Mouse (Mus musculus): ENCODE results near the gene Kcnb1.

Gene Kcnb1

DNA sequence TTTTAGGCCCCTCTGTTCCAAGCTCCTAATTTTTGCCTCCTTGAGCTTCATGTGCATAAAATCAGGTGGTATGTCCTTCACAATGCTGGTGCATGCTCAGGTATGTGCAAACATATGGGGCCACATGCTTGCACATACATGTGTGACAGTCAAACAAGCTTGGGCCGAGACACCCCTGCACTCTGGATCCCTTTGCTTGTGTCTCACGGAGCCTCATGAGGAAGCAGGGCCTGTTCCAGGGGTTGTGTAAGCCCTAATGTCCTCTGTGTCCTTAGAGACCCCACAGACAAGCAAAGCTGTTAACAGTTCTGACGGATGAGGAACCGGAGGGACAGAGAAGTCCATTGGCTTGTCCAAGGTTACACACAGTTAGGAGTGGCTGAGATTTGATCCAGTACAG is 30.2 kb downstream of the Kcnb1 start:
- DNase-seq, result no peak

DNA sequence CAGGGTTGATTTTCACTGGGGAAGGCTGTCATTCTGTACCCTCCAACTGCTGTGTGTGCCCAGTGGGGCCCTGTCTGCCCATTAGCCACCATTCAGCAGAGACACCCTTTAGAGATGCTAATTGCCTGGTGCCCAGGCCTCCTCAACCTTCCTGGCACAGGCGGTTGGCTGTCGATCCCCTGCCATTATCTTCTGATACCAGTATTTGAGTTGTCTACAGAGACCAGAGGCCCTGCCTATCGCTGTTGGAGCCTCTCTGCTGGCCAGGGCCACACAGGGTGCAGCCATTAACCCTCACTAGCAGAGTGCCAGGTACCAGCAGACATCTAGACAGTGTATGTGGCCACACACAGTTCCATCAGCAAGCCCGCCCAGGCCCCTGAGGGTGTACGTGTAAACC is 31.2 kb downstream of the Kcnb1 start:
- DNase-seq, result no peak

DNA sequence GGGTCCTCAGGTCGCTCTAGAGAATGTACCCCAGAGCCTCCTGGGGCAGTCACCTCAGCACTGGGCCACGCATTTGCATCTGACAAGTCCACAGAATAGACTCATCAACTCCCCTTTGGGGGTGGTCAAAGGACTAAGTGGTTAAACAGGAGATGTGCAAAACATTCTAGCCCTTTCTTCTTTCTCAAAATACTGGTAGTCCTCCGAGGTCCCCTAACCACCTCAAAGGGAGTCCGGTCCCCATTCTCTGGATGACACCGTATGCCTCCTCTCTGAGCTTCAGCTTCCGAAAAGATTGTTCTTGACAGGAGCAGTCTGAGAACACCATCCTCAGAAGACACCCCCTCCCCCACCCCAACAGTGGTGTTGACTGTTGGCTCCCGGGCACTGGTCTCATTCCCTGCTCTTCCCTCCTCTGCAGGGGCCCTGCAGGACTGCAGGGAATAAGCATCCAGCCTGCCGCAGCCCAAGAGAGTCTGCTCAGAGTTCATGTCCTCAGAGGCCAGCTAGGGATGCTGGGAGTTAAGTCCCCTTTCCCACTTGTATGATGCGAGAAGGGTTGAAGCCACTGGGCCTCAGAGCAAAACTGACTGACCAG is 33.7 kb downstream of the Kcnb1 start:
- no peak for DNase-seq

DNA sequence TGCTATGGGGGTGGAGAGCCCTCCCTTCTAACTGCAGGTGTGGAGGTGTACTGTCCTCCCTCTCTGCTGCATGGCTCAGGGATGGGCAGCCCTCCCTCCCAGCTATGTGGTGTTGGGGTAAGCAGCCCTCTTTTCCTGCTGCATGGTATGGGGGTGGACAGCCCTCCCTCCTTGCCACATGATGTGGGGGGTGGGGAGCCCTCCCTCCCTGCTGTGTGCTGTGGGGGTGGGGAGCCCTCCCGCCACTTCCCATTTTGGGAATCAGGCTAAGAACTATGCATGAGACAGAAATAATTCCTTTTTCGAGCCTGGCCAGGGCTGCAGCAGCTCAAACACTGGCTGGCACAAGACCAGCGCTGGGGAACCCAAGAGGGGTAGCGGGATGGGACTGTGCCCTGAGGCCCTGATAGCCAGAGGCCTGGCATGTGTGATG is 34.4 kb downstream of the Kcnb1 start:
- peak; percentile 51 for DNase-seq

DNA sequence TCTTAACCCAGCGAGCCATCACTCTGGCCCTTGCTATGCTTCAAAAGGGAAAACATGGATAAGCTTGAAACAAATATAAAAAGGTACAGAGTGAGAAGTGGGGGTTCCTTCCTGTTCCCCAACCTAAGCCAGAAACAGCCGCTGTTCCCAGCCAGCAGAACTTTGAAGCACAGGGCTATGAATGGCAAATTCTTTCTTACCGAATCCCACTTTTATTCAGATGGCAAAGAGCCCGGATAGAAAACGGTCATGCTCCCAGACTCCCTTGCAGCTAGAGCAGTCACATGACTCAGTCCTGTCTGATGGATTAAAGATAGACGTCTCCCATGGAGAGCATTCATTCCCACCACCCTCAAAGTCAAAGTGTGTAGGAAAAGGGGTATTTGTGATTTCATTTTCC is 39.1 kb downstream of the Kcnb1 start:
- DNase-seq, result no peak

DNA sequence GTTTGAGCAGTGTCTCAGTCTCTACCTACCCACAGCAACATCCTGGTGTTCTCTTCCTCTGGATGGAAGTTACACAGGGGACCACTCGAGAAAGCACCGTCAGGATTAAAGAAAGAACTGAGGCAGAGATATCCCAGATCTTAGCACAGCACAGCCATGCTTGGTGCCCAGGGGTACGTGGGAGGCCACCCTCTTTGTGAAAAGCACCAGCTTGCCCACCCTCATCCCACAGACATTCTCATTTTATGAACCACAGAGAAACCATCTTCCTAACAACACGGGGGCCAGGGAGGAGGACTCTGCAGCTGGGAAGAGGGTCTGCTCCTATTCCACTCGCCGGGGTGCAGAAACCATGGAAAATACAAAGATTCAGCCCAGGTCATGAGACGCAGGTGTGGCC is 39.8 kb downstream of the Kcnb1 start:
- no peak for DNase-seq

DNA sequence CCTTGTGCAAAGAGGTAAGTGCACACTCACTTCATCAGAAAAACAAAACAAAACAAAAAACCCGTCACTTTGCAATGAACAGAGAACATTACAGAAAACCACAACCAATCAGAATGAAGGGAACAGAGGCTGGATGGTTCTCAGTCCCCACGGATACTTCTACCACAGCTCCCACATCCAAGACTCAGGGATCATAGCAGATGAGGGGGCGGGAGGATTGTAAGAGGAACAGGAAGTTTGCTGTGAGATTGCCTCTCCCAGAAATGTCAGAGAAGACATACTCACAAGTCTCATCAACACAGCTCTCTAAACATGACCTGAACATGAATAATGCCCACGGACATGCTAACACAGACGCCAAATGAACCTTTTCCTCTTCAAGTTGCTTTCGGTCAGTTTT is 40.9 kb downstream of the Kcnb1 start:
- DNase-seq, result no peak

DNA sequence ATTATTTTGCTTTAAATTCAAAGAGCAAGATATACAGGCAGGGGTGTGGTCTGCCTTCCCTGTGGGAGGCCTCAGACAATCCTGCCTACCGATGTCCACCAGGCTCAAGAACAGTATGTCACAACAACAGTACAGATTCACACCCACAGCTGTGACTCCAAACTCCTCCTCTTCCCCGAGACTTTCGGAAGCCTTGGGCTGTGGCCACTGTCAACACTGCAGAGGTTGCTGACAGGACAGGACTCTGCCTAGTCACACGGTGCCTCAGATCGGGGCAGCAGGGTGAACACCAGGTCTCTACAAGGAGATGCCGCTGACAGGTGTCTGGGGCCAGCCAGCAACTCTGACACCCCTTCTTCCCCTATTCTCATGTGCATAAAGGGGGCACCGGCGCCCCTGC is 42.2 kb downstream of the Kcnb1 start:
- no peak for DNase-seq

DNA sequence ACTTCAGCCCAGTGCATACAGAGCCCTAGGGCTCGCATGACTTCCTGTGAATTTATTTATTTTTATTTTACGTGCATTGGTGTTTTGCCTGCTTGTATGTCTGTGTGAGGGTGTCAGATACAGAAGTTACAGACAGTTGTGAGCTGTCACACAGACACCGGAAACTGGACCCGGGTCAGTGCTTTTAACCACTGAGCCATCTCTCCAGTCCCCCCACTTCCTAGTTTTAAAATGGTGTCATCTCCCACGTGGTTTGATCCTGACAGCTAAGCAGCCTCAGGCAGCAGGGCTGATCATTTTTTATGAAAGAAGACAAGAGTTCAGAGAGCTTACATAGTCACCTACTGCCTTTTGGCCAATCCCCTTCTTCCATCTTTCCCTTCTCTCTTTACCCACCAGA is 44.1 kb downstream of the Kcnb1 start:
- DNase-seq, result no peak

DNA sequence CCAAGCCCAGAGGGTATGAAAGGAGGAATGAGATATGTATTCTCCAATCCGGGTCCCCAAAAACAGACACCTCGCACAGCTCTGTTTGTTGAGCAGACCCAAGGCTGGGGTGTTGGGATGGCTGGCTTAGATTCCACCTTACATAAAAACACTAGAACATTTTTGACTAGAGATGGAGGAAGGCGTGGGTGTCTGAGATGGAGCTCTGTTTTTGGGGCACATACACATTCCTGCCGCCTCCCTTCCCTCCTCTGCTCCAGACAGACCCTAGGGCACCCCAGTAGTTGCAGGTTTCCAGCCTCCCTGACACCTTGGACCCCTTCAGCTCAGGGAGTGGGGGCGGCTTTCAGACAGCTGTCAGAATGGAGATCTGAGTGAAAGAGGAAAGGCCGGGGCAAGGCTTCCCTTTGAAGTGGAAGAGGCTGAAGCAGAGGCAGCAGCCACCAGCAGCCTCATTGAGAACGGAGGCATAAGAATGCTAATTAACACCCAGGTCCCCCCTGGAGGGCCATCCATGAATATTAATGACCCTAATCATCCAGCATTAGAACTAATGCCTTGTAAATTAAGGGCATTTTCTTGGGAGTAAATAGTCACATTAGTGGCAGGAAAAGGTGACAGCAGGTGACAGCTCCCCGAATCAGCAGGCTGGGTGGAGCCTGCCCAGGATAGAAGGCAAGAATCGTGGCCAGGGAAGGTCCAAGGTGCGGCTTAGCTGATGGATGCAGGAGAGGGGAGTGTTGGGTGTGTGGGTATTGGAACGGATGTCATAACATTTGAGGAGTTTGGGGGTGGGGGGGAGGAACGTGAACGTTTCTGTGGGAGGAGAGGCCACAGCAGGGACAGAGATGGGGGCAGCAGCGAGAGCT is 45.3 kb downstream of the Kcnb1 start:
- no peak for DNase-seq

DNA sequence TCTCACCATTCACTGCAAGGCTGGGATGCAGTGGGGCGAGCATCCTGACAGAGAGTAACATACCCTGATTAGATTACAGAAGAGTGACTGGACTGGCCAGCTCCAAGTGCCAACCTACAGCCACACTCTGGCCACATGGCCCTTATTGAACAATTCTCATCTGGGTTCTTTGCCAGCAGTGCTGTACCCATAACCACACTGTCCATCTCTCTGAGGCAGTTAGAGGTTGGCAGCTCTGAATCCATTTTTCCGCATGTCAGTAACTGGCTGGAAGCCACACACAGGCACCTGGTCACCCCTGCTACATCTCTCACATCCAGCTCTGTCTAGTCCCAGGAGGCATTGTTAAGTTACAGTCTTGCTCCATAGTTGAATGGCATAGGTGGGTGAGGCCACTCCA is 46.0 kb downstream of the Kcnb1 start:
- no peak for DNase-seq

DNA sequence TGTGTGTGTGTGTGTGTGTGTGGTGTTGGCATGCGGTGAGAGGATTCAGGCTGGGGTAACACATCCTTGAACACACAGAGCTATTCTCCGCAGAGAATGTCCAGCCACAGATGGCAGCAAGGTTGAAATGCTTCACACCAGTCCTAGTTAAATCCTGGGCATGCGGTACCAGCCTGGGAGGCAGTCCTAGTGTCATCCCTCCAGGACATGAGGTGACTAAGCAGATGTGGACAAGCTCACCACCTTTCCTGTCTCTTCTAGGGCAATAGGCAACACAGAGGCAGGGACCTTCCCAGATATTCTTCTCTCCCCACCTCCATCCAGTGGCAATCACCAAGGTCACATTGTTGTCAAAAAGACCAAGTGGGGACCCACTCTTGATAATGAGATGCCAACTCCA is 47.7 kb downstream of the Kcnb1 start:
- no peak for DNase-seq

DNA sequence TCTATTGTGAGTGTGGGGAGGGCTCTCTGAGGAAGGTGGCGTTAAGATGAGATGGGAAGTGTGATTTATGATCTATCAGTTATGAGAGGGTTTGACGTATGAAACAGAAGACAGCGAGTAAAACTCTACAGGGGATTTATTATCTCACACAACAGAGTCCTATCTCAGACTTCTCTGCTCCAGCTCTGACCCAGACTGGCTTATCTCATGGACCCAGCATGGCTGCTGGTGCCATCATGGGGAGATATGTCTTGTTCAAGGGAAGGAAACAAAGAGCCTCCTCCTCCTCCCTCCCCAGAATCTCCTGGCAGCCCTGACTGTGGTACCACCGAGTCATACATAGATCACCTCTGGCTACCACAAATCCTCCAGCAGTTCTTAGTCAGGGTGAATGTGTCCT is 48.1 kb downstream of the Kcnb1 start:
- no peak for DNase-seq

DNA sequence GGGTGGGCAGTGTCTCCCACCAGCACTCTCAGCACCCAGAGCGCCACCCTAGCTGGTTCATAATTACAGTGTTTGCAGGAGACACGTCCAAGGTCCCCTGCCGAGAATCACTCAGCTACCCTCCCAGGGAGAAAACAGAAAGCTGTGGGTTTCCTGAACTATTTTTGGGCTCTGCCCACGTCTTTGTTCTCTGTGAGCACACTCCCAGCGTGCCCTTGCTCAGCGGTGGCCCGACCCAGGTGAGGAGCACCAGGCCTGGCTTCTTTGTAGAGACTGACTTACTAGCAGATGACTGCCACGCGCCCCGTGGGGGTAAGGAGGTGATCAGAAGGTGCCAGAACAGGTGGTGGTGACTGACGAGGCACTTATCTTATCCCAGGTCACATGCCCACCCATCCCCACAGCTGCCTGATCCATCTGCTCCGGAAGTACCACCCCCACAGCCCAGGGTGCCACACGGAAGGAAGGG is 50.1 kb downstream of the Kcnb1 start:
- no peak for DNase-seq

DNA sequence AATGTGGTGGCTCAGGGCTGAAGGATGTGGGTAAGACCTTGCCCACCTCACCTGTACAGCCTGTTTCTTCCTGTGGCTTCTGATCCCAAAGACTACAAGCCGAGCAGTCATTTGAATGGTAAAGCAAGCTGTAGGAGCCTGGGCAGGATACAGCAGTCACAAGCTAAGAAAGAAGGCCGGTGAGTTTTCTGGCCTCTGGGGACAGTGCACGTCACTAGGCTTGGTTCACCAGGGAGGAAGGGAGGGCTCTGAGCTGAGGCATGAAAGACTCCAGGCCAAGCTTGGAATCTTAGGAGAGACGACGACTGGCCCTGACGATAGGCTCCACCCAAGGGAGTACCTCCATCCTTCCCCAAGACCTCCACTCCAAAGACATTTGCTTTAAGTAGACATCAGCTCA is 51.3 kb downstream of the Kcnb1 start:
- DNase-seq, result no peak

DNA sequence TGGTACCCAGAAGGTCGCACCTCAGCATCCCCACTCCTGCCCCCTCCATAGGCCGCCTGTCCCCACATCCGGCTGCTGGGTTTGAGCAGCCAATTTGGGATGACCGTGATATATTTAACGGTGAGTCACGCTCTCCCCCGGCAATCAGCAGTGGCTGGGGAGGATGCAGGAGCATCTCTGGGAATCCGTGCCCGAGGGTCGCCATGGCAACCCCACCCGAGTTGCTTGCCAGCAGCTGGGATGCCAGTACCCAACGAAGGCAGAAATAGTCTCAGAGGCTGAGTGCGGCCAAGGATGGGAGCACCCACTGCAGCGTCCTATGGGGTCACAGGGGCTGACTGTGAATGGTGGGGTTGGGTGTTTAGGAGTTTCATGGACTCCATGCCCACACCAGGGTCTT is 53.0 kb downstream of the Kcnb1 start:
- peak; percentile 92 for DNase-seq

DNA sequence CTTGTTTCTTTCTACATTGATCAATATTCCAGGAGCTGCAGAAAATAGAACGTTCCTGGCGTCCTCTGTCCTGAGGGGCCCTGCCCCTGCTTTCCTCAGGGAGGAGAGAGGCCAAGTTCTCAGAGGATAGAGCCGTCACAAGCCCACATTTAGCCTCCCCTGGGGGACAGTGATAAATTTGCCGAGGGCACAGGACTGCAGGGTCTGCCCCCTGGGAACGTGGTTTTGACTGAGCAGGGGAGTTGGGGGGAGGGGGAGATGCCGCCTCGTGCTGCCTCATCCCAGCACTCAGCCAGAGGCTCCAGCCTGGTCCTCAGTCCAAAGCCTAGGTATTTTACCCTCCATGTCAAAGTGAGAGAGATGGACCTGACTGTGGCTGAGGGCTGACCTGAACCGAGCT is 57.9 kb downstream of the Kcnb1 start:
- no peak for DNase-seq

DNA sequence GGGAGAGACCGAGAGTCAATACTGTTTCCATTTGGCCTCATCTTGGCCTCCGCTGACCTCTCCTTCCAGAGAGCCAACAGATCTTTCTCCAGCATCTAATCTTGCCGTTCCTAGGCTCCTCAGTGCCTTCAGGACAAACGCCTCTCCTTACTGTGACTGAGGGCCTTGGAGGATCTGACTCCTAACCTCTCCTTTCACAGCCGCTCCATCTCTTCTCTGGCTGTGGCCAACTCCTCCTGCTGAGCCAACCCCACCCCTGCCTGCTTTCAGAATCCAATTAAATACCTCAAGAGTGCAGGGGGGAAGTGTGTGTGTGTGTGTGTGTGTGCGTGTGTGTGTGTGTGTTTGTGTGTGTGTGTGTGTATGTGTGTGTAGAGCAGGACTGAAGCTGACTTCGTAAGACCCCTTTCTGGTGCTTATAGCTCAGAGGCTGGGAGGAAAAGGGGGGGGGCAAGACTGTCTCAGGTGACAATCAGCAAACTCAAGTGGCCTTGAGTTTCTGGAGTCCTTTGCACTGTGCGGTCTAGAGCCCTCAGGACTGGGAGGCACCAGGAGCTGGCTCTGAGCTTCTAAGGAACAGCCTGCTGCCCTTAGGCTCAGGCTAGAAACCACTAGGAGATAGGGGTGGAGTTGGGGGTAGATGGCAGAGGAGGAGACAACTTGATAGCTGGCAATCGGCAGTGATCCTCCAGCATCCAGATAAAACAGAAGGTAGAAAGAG is 59.7 kb downstream of the Kcnb1 start:
- DNase-seq, result no peak

DNA sequence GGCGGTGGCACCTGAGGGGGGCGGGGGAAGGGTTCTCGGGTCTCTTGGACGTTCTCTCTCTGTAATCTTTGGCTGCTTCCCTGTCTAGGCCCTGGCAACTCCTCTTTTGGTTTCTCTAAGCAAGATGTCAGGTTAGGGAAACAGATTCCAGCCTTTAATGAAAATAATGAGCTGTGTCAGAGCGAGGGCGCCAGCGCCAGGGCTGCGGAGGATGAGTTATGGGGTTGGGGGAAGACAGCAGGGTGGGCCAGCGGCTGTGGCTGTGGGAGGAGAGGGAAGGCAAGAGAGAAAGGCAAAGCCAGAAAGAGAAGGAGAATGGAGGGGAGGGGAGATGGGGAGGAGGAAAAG is 60.4 kb downstream of the Kcnb1 start:
- DNase-seq, result no peak

DNA sequence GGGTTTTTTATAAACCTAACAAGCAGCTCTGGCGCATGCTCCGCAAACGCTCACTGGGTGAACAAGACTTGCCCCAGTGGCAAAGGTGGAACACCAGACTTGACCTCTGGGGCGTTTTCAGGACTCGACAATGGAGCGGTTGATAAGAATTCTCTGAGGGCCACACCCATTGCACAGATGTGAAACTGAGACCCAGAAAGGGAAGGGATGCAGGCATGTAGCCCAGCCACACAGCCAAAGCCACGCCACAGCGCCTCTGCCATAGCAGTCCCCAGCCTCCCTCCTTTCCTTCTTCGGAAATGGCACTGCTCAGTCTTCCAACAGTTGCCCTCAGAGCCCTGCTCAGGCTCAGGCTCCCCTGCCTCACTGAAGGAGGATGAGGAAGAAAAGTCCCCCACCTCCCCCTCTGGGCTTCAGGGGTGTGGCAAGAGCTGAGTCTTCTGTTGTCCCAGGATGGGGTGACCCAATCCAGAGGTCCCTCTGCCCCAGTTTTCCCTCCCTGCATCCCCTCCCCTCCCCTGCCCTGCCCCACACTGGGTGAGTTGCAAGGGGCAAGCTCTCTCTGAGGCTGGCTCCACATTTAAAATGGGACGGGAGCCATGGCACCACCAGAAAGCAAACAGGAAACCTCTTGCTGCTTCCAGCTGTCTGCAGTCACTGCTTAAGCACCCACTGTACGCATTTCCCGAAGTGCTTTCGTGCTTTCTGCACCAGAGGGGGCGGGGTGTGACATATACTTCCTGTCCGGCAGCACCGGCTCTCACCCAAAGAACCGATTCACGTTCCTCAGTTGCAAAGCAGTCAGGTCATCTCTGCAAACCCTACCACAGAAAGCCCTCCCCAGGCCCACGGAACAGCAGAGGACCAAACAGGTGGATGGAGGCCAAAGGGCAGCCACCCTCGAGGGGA is 61.0 kb downstream of the Kcnb1 start:
- no peak for DNase-seq

DNA sequence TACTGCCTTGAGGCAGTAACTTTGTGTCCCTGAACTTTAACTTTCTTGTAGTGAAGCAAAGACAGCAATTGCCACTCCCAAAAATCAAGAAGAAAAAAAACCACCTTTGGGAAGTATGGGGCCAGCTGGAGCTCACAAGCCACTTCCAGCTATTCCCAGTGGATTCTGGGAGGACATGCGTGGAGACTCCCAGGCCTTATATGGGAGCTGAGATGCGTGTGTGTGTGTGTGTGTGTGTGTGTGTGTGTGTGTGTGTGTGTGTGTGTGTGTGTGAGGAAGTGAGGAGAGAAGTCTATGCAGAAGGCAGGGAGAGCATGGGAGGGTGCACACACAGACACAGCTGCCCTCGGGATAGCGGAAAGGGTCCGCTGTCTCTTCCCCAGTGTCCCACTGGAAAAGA is 62.6 kb downstream of the Kcnb1 start:
- no peak for DNase-seq

DNA sequence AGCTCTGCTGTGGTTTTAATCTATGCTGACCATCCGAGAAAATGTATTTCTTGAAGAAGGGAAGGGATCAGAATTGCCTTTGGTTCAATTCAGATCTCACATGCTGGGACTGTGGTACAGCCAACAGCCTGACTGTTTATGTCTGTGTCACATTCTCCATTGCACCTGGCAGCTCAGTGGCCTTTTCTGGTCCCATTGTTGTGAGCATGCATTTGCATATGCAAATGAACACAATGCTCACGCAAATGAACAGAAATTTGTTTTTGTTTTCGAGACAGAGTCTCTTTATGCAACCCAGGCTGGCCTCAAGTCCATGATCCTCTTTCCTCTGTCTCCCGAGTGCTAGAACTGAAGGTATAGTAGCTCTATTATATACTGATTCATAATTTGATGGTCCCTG is 64.2 kb downstream of the Kcnb1 start:
- no peak for DNase-seq

DNA sequence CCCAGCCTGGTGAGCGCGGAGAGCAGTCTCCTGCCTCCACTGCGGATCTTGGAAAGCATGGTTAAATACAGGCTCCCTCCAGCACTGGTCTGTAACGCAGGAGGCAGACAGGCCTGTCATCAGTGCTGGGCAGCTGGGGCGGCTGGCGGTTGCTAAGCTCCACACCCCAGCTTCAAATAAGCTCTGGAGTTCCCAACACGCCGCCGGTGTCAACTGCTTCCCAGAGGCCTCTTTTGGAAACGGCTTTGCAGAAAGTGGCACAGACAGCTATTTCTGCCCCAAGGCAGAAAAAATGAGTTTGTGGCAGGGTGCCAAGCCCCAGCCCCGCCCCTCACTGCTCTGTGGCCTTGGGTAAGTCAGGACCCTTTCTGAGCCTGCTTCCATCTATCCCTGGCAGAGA is 66.0 kb downstream of the Kcnb1 start:
- DNase-seq, result peak; percentile 42

Measured in right cerebral cortex, postnatal 4 days (tissue).